Mouse (Mus musculus): ENCODE data around the gene Plcd1. TPM values are rescaled to one million over a fixed set of nuclear protein-coding genes. Genes with fewer than 3 reads are reported as not detected.

The Plcd1 gene
- total and polyA plus RNA-seq, 2 experiments from 2014 or later, result 14.2 to 17.0 TPM

DNA sequence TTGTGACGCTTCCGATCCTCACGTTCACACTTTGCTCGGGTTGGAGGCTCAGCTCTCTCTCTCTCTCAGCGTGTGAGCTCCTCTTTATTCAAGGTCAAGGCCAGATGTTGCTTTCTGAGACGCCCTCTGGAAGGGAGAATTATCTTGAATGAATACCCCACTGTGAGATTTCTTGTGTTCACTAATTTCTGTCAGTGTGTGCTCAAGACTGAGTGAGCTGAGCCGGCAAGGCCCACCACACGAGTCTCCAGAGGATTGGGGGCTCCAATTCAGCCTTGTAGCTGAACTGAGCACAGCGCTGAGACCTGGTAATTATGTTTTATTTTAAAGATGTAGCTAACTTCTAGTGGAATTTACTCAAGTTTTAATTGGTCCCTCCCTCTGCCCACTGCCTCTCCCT lies 60.8 kb downstream of the Plcd1 start:
- Histone ChIP-seq H3K36me3 (ENCODE audit: insufficient read depth, low read length) (0 out of 2 replicates have a peak, but pooled peaks cover 3% of the 10 kb centered on the region), H3K27me3 (ENCODE audit: insufficient read depth, low read length) (no peaks in the 10 kb centered on the region), H3K27ac (peak overlapping the region; percentile 54; the same call in 1 of the 2 replicates), H3K9ac (replicated peaks; ENCODE audit: low read length) (no peak overlapping the region), H3K4me2 (ENCODE audit: low read depth, low read length) (no peak overlapping the region), H3K4me3 (ENCODE audit: low read length) (no peak overlapping the region), H3K4me1 (ENCODE audit: insufficient read depth, low read length) (peaks cover 3% of the 10 kb centered on the region; the same call in 1 of the 2 replicates), H3K9me3 (ENCODE audit: low read length) (no peaks in the 10 kb centered on the region)
- no peak for ATAC-seq
- TF ChIP-seq CTCF (IDR thresholded peaks at IDR 0.05; ENCODE audit: low read depth), result no peak
- 41% methylated on average over 9 of the region's 9 CpGs for WGBS
- no peak for DNase-seq (ENCODE audit: low spot score)

DNA sequence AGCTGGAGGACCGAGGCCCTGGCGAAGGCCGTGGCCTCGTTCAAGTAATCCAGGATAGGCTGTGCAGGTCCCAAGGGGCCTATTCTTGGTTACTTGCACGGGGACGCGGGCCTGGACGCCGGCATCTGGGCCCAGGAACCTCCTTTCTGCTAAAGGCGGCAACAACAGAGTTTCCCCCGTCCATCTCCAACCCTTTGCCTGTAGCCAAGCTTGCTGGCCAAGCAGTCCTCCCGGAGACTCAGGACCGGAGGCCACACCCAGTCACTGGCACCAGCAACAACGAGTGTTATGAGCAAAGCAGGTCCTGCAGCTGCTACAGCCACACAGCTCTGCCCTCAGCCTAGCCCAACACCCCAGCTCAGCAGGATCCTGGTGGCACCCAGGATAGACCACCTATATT lies 61.5 kb downstream of the Plcd1 start:
- H3K4me3 ChIP-seq (ENCODE audit: low read length), result no peak overlapping the region

DNA sequence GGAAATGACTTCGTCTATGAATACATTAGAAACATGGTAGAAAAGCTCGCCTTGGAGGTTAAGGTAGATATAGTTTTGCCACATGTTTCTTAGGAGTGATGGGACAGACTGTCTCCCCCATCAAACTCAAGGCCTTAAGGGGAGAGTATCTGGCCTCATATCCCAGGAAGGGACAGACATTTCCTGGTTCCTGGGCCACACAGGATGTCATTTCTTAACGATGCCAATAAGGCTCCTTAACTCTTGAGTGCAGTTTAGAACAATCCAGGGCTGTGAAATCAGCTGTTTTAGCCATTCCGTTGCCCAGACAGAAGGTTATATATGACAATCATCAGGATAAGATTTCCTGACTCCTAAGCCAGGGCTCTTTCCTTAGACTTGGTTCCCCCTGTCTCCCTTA lies 62.3 kb downstream of the Plcd1 start:
- Histone ChIP-seq H3K9ac (replicated peaks; ENCODE audit: low read length) (no peak overlapping the region), H3K9me3 (ENCODE audit: low read length) (no peaks in the 10 kb centered on the region), H3K4me3 (ENCODE audit: low read length) (no peak overlapping the region), H3K4me1 (ENCODE audit: insufficient read depth, low read length) (peaks cover 3% of the 10 kb centered on the region; the same call in 1 of the 2 replicates), H3K27me3 (ENCODE audit: insufficient read depth, low read length) (no peaks in the 10 kb centered on the region), H3K36me3 (ENCODE audit: insufficient read depth, low read length) (0 out of 2 replicates have a peak, but pooled peaks cover 3% of the 10 kb centered on the region), H3K4me2 (ENCODE audit: low read depth, low read length) (no peak overlapping the region), H3K27ac (no peak overlapping the region)
- DNase-seq (ENCODE audit: low spot score), result no peak
- no peak for TF ChIP-seq CTCF (IDR thresholded peaks at IDR 0.05; ENCODE audit: low read depth)
- 92% methylated on average over 4 of the region's 4 CpGs for WGBS
- no peak for ATAC-seq

More for the DNA sequence above, 61.5 kb downstream of the Plcd1 start:
- WGBS, result 78% methylated on average over 14 of the region's 14 CpGs
- Histone ChIP-seq H3K27me3 (ENCODE audit: insufficient read depth, low read length) (no peaks in the 10 kb centered on the region), H3K4me2 (ENCODE audit: low read depth, low read length) (no peak overlapping the region), H3K9ac (replicated peaks; ENCODE audit: low read length) (no peak overlapping the region), H3K36me3 (ENCODE audit: insufficient read depth, low read length) (0 out of 2 replicates have a peak, but pooled peaks cover 3% of the 10 kb centered on the region), H3K4me1 (ENCODE audit: insufficient read depth, low read length) (peaks cover 3% of the 10 kb centered on the region; the same call in 1 of the 2 replicates), H3K9me3 (ENCODE audit: low read length) (no peaks in the 10 kb centered on the region), H3K27ac (peak overlapping the region; percentile 23; the same call in 1 of the 2 replicates)
- DNase-seq (ENCODE audit: low spot score) (no peak), ATAC-seq (no peak)
- no peak for TF ChIP-seq CTCF (IDR thresholded peaks at IDR 0.05; ENCODE audit: low read depth)

DNA sequence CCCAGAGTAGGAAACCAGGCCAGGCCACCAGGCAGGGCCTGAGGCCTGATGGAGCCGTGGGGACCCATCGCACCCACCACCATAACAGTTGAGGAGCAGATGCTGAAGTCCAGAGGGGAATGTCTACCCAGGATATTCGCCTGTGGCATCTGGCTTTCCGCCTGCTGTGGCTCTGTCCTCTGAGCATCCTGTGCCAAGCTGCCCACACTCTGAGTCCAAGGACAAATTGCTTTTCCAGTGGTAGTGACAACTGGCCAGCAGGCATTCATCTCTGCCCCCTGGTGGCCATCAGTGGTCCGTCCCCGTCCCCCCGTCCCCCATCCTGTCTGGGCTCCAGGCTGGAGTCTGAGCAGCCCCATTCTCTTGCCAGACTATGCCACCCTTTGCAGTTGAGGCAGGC lies 63.7 kb downstream of the Plcd1 start:
- TF ChIP-seq CTCF (IDR thresholded peaks at IDR 0.05; ENCODE audit: low read depth), result peak; percentile 88
- DNase-seq (ENCODE audit: low spot score) (peak; percentile 71), ATAC-seq (peak; percentile 69)
- Histone ChIP-seq H3K27me3 (ENCODE audit: insufficient read depth, low read length) (no peaks in the 10 kb centered on the region), H3K36me3 (ENCODE audit: insufficient read depth, low read length) (0 out of 2 replicates have a peak, but pooled peaks cover 3% of the 10 kb centered on the region), H3K9me3 (ENCODE audit: low read length) (no peaks in the 10 kb centered on the region), H3K4me1 (ENCODE audit: insufficient read depth, low read length) (peaks cover 3% of the 10 kb centered on the region; the same call in 1 of the 2 replicates), H3K4me3 (ENCODE audit: low read length) (no peak overlapping the region), H3K9ac (replicated peaks; ENCODE audit: low read length) (no peak overlapping the region), H3K27ac (no peak overlapping the region), H3K4me2 (ENCODE audit: low read depth, low read length) (no peak overlapping the region)
- WGBS, result 51% methylated on average over 7 of the region's 7 CpGs

DNA sequence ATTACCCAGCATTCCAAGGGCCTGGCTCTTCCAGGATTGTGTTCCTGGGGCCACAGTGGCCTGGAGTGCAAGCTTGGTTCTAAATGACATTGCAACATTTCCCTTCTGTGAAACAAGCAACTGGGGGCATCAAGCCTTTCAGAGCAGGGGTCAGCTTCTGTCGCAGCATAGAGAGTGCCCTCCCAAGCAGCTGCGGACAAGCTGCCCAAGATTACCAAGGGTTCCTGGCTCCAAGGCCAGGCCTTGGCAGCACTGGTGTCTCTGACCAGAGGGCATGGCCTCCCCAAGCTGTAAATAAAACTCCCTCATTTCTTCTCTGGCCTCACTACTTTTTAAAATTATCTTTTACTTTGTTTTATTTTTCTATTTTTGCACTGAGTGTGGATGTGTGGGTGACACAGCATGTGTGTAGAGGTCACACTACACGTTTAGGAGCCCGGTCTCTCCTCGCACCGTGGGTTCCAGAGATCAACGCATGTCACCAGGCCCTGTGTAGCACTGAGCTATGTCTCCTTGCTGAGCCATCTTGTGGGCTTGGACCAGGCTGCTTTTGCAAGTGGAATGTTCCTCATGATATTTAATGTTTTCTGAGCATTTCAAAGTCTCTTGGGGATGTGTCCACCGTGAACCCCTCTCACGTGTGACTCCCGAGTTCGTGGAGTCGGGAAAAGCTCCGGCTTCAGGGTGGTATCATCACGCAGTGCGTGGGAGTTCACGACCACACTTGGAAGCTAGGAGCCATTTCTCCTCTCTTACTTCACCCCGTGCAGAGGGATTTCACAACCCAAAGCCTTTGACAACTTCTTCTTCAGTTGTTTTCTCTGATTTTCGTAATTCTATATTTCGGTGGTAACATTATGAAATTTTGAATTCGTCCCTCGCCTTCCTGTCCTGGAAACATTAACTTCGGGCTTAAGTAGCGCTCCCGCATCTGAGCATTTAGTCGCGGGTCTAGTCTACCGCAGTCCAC lies 64.8 kb downstream of the Plcd1 start:
- ATAC-seq (no peak), DNase-seq (ENCODE audit: low spot score) (no peak)
- 0 out of 2 replicates have a peak, but pooled peaks cover 3% of the 10 kb centered on the region for H3K36me3 ChIP-seq (ENCODE audit: insufficient read depth, low read length)
- H3K4me2 ChIP-seq (ENCODE audit: low read depth, low read length), result no peak overlapping the region
- no peak overlapping the region for H3K4me3 ChIP-seq (ENCODE audit: low read length)
- H3K9me3 ChIP-seq (ENCODE audit: low read length), result no peaks in the 10 kb centered on the region
- WGBS, result 97% methylated on average over 27 of the region's 27 CpGs
- TF ChIP-seq CTCF (IDR thresholded peaks at IDR 0.05; ENCODE audit: low read depth), result no peak
- no peak overlapping the region for H3K27ac ChIP-seq
- no peaks in the 10 kb centered on the region for H3K4me1 ChIP-seq (ENCODE audit: insufficient read depth, low read length)
- no peak overlapping the region for H3K9ac ChIP-seq (replicated peaks; ENCODE audit: low read length)
- H3K27me3 ChIP-seq (ENCODE audit: insufficient read depth, low read length), result no peaks in the 10 kb centered on the region

DNA sequence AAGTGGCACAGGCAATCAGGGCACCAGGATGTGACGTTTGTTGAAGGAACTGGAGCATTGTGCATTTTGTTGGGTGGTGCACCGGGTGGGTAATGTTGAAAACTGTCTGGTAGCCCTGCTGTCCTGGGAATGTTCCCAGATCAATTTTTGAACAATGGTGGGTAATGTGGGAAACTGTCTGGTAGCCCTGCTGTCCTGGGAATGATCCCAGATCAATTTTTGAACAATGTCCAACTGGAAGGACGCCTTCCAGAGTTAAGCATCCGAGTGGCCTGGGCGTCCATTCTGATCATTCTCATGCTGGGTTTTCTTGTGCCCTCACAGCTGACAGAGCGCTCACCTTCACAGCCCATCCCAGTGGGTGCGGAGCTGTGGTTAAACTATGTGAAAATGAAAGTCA lies 66.0 kb downstream of the Plcd1 start:
- no peaks in the 10 kb centered on the region for H3K4me1 ChIP-seq (ENCODE audit: insufficient read depth, low read length)
- no peak for DNase-seq (ENCODE audit: low spot score)
- no peak for TF ChIP-seq CTCF (IDR thresholded peaks at IDR 0.05; ENCODE audit: low read depth)

More for the DNA sequence above, 66.0 kb downstream of the Plcd1 start:
- 67% methylated on average over 7 of the region's 7 CpGs for WGBS
- no peak for ATAC-seq
- Histone ChIP-seq H3K27me3 (ENCODE audit: insufficient read depth, low read length) (no peaks in the 10 kb centered on the region), H3K9me3 (ENCODE audit: low read length) (no peaks in the 10 kb centered on the region), H3K27ac (no peak overlapping the region), H3K36me3 (ENCODE audit: insufficient read depth, low read length) (0 out of 2 replicates have a peak, but pooled peaks cover 3% of the 10 kb centered on the region), H3K4me2 (ENCODE audit: low read depth, low read length) (no peak overlapping the region), H3K9ac (replicated peaks; ENCODE audit: low read length) (no peak overlapping the region), H3K4me3 (ENCODE audit: low read length) (no peak overlapping the region)

All from hindbrain, postnatal 0 days (tissue).